Mouse (Mus musculus): Measurements from ENCODE around the gene Syt11.
"Not testable (repeated sequence)": the region's sequence is repeated elsewhere in the genome, so short reads cannot be mapped to it uniquely, and the experiment has no call there.

Syt11 gene

GRCm38 (mm10) chr3:88736556-88736955 lies 38.4 kb downstream of the Syt11 start:
- DNase-seq (ENCODE audit: low spot score) = no peak

GRCm38 (mm10) chr3:88719098-88719497 lies 55.9 kb downstream of the Syt11 start:
- no peak for DNase-seq (ENCODE audit: low spot score)

DNA sequence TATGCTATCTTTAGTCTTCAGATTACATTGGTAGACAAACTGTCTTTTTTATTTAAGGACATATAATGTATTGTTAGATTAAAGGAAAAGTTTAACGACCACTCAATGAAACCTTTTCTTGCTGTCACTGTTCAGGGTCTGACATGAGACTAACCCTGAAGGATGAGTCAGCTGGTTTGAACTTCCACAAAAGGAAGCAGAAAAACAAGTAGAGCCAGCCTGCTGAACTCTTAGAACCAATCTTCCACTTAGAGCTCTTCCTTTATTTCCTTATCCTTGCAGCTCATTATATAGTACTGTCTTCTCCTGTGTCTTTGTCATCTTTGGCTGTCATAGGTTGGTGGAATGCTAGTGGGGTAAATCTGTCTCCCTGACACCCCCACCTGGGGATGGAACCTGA lies 57.1 kb downstream of the Syt11 start:
- DNase-seq (ENCODE audit: low spot score) = no peak

GRCm38 (mm10) chr3:88717198-88717798 lies 57.7 kb downstream of the Syt11 start:
- peak; percentile 56 for DNase-seq (ENCODE audit: low spot score)

DNA sequence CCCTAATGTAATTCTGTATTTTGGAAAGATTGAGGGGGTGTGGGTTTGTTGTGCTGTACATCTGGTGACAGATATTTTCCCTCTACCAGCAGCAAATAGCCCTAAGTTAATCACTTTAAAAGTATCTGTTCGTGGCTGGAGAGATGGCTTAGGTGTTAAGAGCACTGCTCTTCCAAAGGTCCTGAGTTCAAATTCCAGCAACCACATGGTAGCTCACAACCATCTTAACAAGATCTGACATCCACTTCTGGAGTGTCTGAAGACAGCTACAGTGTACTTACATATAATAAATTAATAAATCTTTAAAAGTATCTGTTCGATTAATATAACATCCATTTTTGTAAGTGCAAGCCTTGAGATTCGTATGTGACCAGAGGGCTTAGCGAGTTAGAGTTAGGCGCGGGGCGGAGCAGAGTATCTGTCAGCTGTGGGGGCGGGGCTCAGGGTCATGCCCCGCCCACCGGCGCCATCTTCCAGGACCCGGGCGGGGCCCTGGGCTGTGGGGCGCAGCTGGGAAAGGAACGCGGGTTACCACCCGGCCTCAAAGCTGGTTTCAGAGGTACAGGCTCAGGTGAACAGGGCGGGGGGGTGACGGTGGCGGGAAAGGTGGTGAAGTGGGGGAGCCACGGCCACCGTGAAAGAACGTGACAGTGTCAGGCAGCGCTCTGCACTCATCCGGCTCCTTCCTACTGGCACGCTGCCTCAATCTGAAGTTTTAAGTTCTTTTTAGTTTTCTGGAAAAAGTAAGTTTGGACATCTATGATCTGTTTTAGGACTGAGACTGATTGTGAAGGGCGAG lies 58.4 kb downstream of the Syt11 start, which contains the start of gene Rit1:
Gene Rit1, plus strand, starts transcription at position 440 of the 799 bp plus-strand sequence.
- DNase-seq (ENCODE audit: low spot score) = peak; percentile 93

- not testable (repeated sequence) for DNase-seq (ENCODE audit: low spot score)
These were observed 59.2 kb downstream of the Syt11 start for GRCm38 (mm10) chr3:88715716-88716115.

DNA sequence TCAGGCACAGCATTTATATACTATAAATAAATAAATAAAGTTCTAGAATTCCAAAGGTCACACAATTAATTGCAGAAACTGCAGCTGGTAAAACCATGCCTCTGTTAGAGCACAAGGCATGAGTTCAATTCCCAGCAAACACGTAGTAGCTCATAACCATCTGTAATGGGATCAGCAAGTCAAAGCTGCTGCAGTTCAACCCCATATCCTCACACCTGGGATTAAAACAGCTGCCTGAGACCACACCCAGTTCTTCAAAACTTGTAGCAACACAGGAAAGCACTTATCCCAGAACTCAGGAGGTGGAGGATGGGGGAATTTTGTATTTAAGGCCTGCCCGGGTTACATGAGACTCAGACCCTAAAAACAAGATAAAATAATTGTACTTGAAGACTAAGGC lies 60.2 kb downstream of the Syt11 start:
- DNase-seq (ENCODE audit: low spot score) = no peak

GRCm38 (mm10) chr3:88713709-88714108 lies 61.3 kb downstream of the Syt11 start:
- no peak for DNase-seq (ENCODE audit: low spot score)

DNA sequence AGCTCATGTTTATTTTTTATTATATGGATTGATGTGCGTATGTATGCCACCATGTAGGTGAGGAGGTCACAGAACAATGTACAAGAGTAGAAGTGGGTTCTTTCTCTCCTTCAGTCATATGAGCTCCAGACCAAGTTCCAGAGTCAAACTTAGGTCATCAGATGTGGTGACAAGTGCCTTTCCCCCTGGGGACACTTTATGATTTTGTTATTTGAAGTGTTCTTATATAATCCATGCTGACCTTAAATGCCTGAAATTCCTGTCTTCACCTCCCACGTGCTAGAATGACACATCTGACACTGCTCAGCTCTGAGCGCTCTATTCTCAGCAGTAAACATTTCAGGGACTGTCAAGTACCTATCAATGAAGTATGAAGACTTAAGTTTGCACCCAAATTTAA lies 73.7 kb downstream of the Syt11 start:
- DNase-seq (ENCODE audit: low spot score) = no peak

DNA sequence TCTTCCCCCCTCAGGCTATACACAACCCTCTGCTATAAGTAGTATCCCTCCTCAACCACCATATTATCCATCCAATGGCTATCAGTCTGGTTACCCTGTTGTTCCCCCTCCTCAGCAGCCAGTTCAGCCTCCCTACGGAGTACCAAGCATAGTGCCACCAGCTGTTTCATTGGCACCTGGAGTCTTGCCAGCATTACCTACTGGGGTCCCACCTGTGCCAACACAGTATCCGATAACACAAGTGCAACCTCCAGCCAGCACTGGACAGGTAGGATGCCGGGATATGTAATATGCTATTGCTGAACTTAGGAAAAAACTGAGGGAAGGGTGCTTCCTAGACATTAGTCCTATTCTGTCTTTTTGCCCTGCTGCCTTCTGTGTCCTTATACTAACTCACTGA lies 74.7 kb downstream of the Syt11 start:
- no peak for DNase-seq (ENCODE audit: low spot score)

DNA sequence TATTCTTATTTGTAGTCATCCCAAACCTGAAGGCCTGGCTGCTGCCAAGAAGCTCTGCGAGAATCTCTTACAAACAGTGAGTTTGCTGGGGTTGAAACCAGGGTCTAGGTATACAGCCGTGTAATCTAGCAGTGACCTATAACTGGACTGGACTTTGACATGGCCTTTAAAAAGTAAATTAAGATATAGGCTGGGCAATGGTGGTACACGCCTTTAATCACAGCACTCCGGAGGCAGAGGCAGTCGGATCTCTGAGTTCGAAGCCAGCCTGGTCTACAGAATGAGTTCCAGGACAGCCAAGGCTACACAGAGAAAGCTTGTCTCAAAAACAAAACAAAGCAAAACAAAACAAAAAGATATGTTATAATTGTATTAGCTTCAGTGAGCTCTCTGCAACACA lies 76.1 kb downstream of the Syt11 start:
- DNase-seq (ENCODE audit: low spot score) = no peak

GRCm38 (mm10) chr3:88698051-88698450 lies 76.9 kb downstream of the Syt11 start:
- DNase-seq (ENCODE audit: low spot score) = no peak

- DNase-seq (ENCODE audit: low spot score) = no peak
These were observed 79.4 kb downstream of the Syt11 start for GRCm38 (mm10) chr3:88695545-88695944.

Measured in embryo, embryonic 10.5 days (tissue).